Mouse (Mus musculus): ENCODE results near the gene Olfr57.
"Not testable (repeated sequence)": the region's sequence is repeated elsewhere in the genome, so short reads cannot be mapped to it uniquely, and the experiment has no call there.

Gene Olfr57

GRCm38 (mm10) chr10:79028441-79028840, at the start of gene Olfr57:
TSS of gene Olfr57 (plus strand) at chr10:79028741.
- DNase-seq (ENCODE audit: low read depth) = no peak

GRCm38 (mm10) chr10:78980750-78981149, 47.8 kb upstream of the Olfr57 start, which contains the start of gene Olfr1352:
TSS of gene Olfr1352 (plus strand) at chr10:78981050.
- no peak for DNase-seq (ENCODE audit: low read depth)

- DNase-seq (ENCODE audit: low read depth) = no peak
Measured at GRCm38 (mm10) chr10:79012172-79012571, 16.4 kb upstream of the Olfr57 start, which contains the start of gene Olfr1351. TSS of gene Olfr1351 (plus strand) at chr10:79012472.

GRCm38 (mm10) chr10:79042457-79042856, 13.9 kb downstream of the Olfr57 start:
- DNase-seq (ENCODE audit: low read depth) = not testable (repeated sequence)

GRCm38 (mm10) chr10:79057370-79057769, 28.8 kb downstream of the Olfr57 start:
- not testable (repeated sequence) for DNase-seq (ENCODE audit: low read depth)
